Mouse (Mus musculus) heart, postnatal 0 days (tissue): ENCODE results near the gene Fhad1.

Experiments
- CTCF ChIP-seq: IDR thresholded peaks from 2 replicates; pipeline ENCODE4 v1.5.1; 2016; ENCODE audit warnings: antibody characterized with exemption, control low read depth, low read depth
- EP300 ChIP-seq: IDR thresholded peaks from 2 replicates; pipeline ENCODE4 v1.6.1; 2016; ENCODE audit warnings: antibody characterized with exemption, low read depth

- TF ChIP-seq CTCF = no peak
- TF ChIP-seq EP300 = no peak
These were observed 31.6 kb upstream of the Fhad1 start for GRCm38 (mm10) chr4:142046496-142046895.
